Mouse (Mus musculus) large intestine, adult 2 months (tissue): Measurements from ENCODE around the gene Vasn. TPM values are rescaled to one million over a fixed set of nuclear protein-coding genes. Genes with fewer than 3 reads are reported as not detected.

Experiments used
- polyA plus RNA-seq: library from polyadenylated mRNA; depleted of rRNA; stranded (reverse); fragments of >200 nt; gene quantifications from 2 replicates; pipeline ENCODE4 v1.2.3, GENCODE M21; 2012; rRNA removed

Gene Vasn
- polyA plus RNA-seq, 1 experiment, result 5.5 TPM

Other genes starting within 250 kb of the Vasn start
- 5.5 and 12.5 TPM in 2 replicates for gene Adcy9, start 219.4 kb upstream of the Vasn start, polyA plus RNA-seq
- 2.9 and 3.3 TPM in 2 replicates for gene Srl, start 98.1 kb upstream of the Vasn start, polyA plus RNA-seq
- 11.1 and 13.2 TPM in 2 replicates for gene Tfap4, start 80.1 kb upstream of the Vasn start, polyA plus RNA-seq
- gene Glis2, start 45.2 kb upstream of the Vasn start, polyA plus RNA-seq, result 8.1 TPM in 2 replicates
- gene Pam16, start 15.0 kb upstream of the Vasn start, polyA plus RNA-seq, result 12.2 and 16.5 TPM in 2 replicates
- 31.3 and 35.5 TPM in 2 replicates for gene Dnaja3, start within 50 bp of the Vasn start, polyA plus RNA-seq
- 42.9 and 73.6 TPM in 2 replicates for gene Coro7, start 39.8 kb downstream of the Vasn start, polyA plus RNA-seq
- gene Nmral1, start 79.4 kb downstream of the Vasn start, polyA plus RNA-seq, result 8.0 and 12.7 TPM in 2 replicates
- gene Hmox2, start 86.4 kb downstream of the Vasn start, polyA plus RNA-seq, result 27.8 and 34.5 TPM in 2 replicates
- 29.6 and 56.2 TPM in 2 replicates for gene Cdip1, start 150.4 kb downstream of the Vasn start, polyA plus RNA-seq
- gene 4930562C15Rik, start 195.5 kb downstream of the Vasn start, polyA plus RNA-seq, result not detected in 2 replicates
- 25.5 and 26.1 TPM in 2 replicates for gene Ubald1, start 240.4 kb downstream of the Vasn start, polyA plus RNA-seq
- 102 and 116 TPM in 2 replicates for gene Mgrn1, start 246.3 kb downstream of the Vasn start, polyA plus RNA-seq